Mouse (Mus musculus) NIH3T3 (cell line): ENCODE measurements around the gene Plekhb2.

Experiments used
- DNase-seq: peaks from one replicate; pipeline ENCODE4 v3.0.0-alpha.2; 2012; ENCODE audit warnings: low read depth

Gene Plekhb2

GRCm38 (mm10) chr1:34831381-34831780 is 18.4 kb upstream of the Plekhb2 start:
- DNase-seq = no peak

GRCm38 (mm10) chr1:34834904-34835303 is 14.9 kb upstream of the Plekhb2 start:
- DNase-seq = no peak

- DNase-seq = no peak
Observed at GRCm38 (mm10) chr1:34837951-34838689, 11.7 kb upstream of the Plekhb2 start.

GRCm38 (mm10) chr1:34839241-34839640 is 10.5 kb upstream of the Plekhb2 start:
- DNase-seq = no peak

GRCm38 (mm10) chr1:34841709-34842388 is 7.9 kb upstream of the Plekhb2 start:
- peak; percentile 20 for DNase-seq

GRCm38 (mm10) chr1:34842389-34842861 is 7.4 kb upstream of the Plekhb2 start:
- DNase-seq = peak; percentile 80

- peak; percentile 98 for DNase-seq
Observed at GRCm38 (mm10) chr1:34842887-34843618, 6.7 kb upstream of the Plekhb2 start, which contains the start of gene Fam168b. Gene Fam168b, minus strand, starts transcription at chr1:34843065.

GRCm38 (mm10) chr1:34847070-34847469 is 2.7 kb upstream of the Plekhb2 start:
- no peak for DNase-seq

GRCm38 (mm10) chr1:34850343-34851136 is 764 bp downstream of the Plekhb2 start:
- DNase-seq = peak; percentile 34

- DNase-seq = peak; percentile 87
Observed at GRCm38 (mm10) chr1:34851562-34851961, 1.8 kb downstream of the Plekhb2 start.

- peak; percentile 23 for DNase-seq
Observed at GRCm38 (mm10) chr1:34852116-34852878, 2.5 kb downstream of the Plekhb2 start.

- no peak for DNase-seq
Observed at GRCm38 (mm10) chr1:34853786-34854185, 4.0 kb downstream of the Plekhb2 start.

GRCm38 (mm10) chr1:34855056-34855739 is 5.4 kb downstream of the Plekhb2 start:
- no peak for DNase-seq

- DNase-seq = no peak
Observed at GRCm38 (mm10) chr1:34858671-34859070, 8.9 kb downstream of the Plekhb2 start.

GRCm38 (mm10) chr1:34859761-34860160 is 10.0 kb downstream of the Plekhb2 start:
- no peak for DNase-seq

- DNase-seq = no peak
Observed at GRCm38 (mm10) chr1:34860205-34860604, 10.4 kb downstream of the Plekhb2 start.

GRCm38 (mm10) chr1:34862877-34863276 is 13.1 kb downstream of the Plekhb2 start:
- no peak for DNase-seq

- DNase-seq = no peak
Observed at GRCm38 (mm10) chr1:34863323-34863722, 13.5 kb downstream of the Plekhb2 start.

GRCm38 (mm10) chr1:34864243-34864642 is 14.5 kb downstream of the Plekhb2 start:
- DNase-seq = no peak

- DNase-seq = no peak
Observed at GRCm38 (mm10) chr1:34865866-34866265, 16.1 kb downstream of the Plekhb2 start.
